Mouse (Mus musculus): Measurements from ENCODE around the gene Gm20890.
"Not testable (repeated sequence)": the region's sequence is repeated elsewhere in the genome, so short reads cannot be mapped to it uniquely, and the experiment has no call there.

Gm20890 gene

DNA sequence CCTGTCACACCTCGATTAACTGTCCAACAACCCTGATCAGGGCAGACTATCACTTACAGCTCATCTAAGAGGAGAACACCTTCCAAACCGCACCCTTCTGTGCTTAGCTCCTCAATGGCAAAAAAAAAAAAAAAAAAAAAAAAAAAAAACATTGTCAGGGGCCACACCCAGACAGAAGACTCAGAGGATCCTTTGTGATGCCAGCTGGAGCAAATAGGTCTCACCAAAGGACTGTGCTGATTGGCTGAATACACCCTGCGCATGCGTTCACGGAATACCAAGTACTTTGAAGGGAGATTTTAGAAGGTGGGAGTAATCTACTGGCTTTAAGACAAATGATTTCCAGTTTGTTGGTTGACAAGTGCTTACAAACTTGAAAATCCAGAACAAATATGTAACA is at the start of gene Gm20890:
Gm20890 (minus strand) TSS at position 101 of the 400 bp plus-strand sequence.
- POLR2A ChIA-PET, CTCF ChIA-PET: not testable (repeated sequence)
